Mouse (Mus musculus) c-Kit-negative CD71-positive TER-119-positive erythroid progenitor cells, embryonic 14.5 days (primary cell): Measurements from ENCODE around the gene Zfp593.

Source experiments
- DNase-seq: peaks from one replicate; pipeline ENCODE4 v3.0.0-alpha.2; 2013; ENCODE audit warnings: low read depth, low spot score

Gene Zfp593

DNA sequence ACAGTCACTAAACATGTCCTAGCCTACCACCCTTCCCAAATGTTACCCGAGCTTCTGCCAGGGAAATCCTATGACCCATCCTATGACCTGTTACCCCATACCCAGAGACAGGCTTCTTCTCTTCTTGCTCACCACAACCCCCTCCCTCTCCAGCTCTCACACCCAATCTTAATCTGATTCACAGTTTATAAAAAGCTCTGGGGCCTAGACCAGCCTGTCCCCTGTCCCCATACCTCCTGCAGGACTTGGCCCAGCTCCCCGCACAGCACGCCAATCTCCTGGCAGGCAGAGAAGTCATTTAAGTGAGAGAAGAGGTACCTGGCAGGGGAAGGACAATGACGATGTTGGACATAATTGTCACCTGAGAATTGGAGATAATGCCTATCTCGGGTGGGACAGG is 10.5 kb downstream of the Zfp593 start:
- no peak for DNase-seq

DNA sequence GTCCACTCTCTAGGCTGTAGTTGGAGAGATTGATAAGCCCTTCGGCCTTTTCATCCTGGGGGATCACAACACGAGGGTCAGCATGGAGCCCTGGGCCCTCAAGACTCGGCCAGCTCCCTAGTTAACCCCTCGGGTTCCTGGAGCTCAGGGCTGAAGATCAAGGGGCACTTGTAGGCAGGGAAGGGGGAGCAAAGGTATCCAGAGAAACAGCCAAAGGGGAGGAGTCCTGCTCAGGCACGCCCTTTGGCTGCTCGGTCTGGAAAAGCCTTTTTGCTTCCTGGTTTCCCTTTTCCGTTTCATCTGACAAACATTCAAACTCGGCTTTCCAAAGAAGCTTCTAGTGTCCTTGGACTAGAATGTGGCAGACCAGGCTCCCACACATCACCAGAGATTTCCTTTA is 15.0 kb downstream of the Zfp593 start:
- no peak for DNase-seq

DNA sequence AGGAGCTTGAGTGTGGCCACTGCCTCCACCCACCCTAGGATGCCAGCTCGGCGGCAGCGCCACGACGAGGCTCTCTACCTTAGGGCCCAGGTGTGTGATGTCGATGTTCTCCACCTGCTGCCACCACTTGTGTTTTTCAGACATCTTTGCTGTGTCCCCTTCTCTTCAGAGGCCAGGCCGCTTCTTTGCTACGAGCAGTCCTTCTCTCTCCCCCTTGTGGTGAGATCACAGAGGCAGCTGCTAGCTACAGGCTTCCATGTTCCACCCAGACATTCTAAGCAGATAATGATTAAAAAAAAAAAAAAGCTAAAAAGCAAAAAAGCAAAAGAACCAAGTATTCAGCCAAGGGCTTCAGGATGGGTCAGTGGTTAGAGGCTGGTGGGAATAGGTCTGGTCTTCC is 18.2 kb downstream of the Zfp593 start, which contains the start of gene Catsper4:
Gene Catsper4 (minus strand): TSS at position 190 of the 400 bp plus-strand sequence.
- DNase-seq, result no peak

DNA sequence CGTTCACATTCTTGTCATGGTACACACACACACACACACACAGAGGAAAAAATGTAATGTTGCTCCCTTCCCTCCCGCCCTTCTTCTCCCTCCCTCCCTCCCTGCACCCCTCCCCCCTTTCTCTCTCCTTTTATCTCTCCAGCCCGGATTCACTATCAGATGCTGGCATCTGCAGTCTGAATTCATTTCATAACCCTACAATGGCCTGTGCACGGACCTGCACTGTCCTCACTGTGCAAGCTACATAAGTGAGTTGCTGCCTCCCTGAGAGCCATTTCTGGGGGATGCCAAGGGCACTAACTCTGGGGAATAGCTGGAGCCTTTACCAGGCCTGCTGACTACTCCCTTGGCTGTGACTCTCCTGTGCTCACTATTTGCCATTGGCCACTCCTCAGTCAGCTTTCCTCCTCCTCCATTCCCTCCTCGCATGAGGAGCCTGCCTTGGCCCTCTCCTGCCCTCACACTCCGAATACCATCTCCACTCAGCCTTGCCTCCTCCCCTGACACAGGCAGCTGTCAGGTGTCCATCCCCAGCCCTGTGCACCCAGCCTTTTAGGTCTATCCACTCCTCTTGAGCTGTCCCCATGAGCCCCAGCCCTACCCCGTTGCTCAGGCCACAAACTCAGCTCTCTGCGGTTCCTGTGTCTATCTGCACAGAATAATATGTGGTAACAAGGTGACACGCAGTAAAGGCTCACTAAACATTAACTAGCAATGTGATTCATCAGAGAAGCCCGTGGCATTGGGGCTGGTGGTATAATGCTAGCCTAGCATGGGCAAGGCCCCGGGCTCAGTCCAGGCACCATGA is 22.4 kb downstream of the Zfp593 start:
- DNase-seq, result no peak

DNA sequence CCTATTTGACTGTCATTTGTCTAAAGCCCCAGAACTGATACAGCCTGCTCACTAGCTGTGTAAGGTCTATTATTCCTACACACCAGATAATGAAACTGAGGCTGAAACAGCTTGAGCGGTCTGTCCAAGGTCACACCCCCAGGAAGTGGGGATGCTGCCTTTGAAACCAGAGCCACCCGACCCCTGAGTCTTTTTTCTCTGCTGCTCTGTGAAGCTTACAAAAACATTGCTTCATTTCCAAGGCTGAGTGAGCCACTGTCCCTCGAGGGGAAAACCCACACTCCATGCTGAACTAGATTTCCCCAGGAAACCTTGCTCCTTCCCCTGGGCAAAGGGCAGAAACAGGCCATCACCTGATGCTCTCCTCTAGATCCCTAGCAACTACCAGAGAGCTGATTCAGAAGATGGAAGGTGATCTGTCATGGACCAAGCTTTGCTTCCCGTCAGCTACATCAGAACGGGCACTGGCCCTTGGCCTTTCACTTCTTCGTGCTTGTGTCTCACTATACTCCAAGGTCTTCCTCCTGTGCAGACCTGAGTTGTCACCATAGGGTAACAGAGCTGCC is 38.8 kb downstream of the Zfp593 start:
- DNase-seq, result no peak

DNA sequence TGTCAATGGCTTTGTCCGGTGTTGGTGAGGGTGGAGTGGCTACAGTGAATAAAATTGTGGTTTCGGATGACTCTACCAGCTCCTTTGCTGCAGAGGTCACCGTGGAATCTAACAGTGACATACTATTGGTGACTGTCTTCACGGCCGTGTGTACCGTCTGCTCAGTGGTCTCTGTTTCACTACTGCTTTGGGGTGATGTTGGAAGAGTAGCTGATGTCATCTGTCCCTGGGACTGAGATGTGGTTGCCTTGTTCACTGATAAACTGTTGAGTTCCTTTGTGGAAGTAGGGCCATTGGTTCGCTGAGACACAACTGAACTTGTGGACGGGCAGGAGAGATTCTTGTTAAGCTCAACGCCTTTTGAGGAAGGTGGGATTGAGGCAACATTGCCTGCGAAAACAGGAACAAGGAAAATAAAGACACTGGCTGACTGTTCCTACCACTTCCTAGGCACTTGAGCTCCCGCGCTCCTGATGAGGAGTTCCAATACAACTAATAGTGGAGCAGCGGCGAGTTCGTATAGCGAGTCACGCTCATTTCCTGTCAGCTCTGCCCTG is 42.0 kb downstream of the Zfp593 start:
- no peak for DNase-seq

DNA sequence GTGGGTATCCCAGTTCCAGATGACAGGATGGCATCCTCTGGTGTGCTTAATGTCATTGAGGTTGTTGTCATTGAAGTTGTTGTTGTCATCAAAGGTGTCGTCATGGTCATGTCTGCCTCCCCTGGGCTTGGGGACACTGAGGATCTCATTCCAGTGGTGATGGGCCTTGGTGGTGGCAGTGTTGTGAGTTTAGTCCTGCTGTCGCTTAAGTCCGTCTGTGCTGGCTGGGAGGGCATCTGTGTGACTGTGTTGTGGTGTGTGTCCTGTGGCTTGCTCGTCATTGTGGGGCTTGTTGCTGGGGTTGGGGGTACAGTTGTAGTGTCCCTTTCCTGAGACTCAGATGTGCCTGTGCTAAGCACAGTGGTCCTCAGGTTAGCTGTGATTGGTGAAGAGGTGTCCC is 42.5 kb downstream of the Zfp593 start, which contains the start of gene Gm7534:
Gene Gm7534 (minus strand): TSS at position 101 of the 400 bp plus-strand sequence.
- no peak for DNase-seq

DNA sequence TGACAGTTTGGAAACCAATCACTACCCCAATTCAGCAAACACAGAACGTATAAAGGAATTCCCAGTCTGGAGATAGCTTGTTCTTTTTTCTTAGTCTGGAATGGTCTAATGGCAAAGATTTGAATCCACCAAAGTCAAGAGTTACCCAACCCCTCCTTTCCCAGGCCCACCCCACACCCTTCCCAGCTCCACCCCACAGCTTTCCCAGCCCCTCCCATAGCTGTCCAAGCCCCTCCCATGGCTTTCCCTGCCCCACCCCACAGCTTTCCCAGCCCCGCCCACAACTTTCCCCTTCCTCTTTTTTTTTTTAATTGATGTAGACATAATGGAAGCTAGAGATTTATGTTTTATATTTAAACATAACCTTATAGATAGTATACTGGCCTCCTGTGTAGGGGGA is 46.0 kb downstream of the Zfp593 start:
- no peak for DNase-seq
